Mouse (Mus musculus) spleen, postnatal 14 days (tissue): Measurements from ENCODE around the gene Thap3.

Experiments
- DNase-seq, 2 experiments: peaks; one replicate each; pipeline ENCODE4 v3.0.0; 2021 to 2022; ENCODE audit warnings: low spot score in 2 of 2

Gene Thap3

DNA sequence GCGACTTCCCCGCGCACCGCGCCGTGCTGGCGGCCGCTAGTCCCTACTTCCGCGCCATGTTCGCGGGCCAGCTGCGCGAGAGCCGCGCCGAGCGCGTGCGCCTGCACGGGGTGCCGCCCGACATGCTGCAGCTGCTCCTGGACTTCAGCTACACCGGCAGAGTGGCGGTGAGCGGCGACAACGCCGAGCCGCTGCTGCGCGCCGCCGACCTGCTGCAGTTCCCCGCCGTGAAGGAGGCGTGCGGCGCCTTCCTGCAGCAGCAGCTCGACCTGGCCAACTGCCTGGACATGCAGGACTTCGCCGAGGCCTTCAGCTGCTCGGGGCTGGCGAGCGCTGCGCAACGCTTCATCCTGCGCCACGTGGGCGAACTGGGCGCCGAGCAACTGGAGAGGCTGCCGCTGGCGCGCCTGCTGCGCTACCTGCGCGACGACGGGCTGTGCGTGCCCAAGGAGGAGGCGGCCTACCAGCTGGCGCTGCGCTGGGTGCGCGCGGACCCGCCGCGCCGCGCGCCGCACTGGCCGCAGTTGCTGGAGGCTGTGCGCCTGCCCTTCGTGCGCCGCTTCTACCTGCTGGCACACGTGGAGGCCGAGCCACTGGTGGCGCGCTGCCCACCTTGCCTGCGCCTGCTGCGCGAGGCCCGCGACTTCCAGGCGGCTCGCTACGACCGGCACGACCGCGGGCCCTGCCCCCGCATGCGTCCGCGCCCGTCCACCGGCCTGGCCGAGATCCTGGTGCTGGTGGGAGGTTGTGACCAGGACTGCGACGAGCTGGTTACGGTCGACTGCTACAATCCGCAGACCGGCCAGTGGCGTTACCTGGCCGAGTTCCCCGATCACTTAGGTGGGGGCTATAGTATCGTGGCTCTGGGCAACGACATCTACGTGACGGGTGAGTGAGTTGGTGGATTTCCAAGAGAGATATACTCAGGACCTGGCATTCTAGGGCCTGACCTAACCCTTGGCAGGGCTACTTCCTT, 20.6 kb upstream of the Thap3 start:
- DNase-seq, result peak in 1 of 2 experiments; percentile 40

GRCm38 (mm10) chr4:152008622-152009075, 19.9 kb upstream of the Thap3 start, which contains the start of gene Klhl21:
Gene Klhl21, plus strand, starts transcription at chr4:152008803.
- DNase-seq, result peak; percentile 80 to 87

- DNase-seq, result no peak
Observed at GRCm38 (mm10) chr4:152008148-152008500, 19.3 kb upstream of the Thap3 start.

DNA sequence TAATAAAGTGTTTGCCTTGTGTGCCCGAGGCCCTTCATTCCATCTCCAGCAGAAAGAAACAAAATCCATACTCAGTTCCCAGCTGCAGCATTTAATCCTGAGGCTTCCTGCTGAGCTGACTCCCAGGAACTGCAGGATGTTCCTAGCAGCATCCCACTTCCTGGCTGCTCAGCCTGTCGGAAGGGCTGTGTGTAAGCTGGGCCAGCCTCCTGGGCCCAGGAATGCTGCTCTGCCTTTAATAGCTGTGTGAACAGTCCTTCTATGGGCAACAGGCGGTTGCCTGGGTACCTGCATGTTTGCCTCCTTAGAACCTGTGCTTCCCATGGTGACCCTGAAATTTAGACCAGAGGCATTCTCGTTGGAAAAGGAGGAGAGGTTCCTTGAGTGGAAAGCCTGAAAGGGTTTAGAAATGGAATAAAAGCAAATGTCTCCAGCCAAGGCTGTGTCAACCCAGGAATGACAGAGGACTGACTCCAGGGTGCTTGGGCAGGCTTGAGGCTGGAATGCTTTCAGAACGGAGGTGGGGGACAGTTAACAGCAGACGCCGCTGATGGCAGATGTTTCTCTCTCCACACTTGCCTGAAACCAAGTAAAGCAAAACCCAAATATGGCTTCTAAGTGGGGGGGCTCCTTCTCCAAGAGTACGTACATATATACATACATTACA, 18.8 kb upstream of the Thap3 start:
- no peak for DNase-seq

DNA sequence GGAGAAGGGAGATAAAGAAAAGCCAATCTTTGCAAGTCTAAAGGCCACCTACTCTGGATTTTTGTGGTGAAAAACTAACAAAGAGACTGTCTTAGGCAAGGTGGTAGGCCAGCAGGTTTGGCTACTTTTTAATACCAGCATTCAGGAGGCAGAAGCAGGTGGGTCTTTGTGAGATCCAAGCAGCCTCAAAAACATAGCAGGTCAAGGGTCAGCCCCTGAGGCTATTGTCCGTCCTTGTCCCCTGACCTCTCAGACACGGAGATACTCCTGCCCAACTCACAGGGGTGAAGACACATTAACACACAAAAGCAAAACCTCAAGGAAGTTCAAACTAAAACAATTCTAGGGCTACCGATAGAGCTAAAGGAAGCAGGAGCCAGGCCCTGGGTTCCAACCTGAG, 18.0 kb upstream of the Thap3 start:
- DNase-seq, result no peak

GRCm38 (mm10) chr4:152006137-152006536, 17.3 kb upstream of the Thap3 start:
- DNase-seq, result no peak

GRCm38 (mm10) chr4:152002063-152002462, 13.3 kb upstream of the Thap3 start:
- DNase-seq, result no peak

DNA sequence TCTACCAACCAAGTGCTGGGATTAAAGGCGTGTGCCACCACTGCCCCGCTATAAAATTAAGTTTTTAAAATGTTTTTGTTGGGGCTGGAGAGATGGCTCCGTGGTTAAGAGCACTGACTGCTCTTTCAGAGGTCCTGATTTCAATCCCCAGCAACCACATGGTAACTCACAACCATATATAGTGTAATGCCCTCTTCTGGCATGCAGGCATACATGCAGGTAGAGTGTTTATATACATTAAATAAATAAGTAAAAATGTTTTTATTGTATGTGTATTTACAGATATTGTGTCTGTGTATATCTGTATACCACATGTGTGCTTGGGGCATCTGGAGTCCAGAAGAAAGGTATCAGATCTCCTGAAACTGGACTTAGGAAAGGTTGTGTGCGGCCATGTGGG, 12.5 kb upstream of the Thap3 start:
- DNase-seq, result no peak

DNA sequence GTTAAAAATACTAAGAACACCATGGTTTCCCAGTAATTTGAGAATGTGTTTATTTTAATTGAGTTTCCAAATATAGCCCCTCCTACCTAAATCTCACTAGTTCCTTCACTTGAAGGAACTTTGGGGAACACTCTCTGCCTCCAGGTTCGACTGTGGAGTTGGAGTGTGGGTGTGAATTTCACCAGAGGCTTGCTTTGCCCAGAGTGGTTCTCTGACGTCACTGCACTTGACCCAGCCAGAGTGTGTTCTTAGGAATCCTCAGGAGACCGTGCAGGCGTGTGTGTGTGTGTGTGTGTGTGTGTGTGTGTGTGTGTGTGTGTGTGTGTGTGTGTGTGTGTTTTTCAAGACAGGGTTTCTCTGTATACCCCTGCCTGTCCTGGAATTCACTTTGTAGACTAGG, 12.1 kb upstream of the Thap3 start:
- DNase-seq, result no peak

- no peak for DNase-seq
Observed at GRCm38 (mm10) chr4:151999481-151999880, 10.7 kb upstream of the Thap3 start.

DNA sequence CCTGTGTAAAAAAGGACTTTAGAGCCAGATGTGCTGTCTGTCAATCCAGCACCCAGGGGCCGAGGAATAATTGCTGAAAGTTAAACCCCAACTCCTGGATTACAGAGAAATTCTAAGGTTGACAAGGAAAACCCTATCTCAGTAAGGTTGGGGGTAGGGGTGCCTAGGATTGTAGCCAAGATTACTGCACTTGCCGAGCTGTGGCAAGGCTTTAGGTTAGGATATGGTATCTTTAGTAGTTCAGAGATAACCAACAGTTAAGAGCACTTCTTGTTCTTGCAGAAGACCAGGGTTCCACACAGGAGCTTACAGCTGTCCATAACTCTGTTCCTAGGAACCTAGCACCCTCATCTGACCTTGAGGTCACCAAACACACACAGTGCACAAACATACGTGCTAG, 8.9 kb upstream of the Thap3 start:
- DNase-seq, result no peak

DNA sequence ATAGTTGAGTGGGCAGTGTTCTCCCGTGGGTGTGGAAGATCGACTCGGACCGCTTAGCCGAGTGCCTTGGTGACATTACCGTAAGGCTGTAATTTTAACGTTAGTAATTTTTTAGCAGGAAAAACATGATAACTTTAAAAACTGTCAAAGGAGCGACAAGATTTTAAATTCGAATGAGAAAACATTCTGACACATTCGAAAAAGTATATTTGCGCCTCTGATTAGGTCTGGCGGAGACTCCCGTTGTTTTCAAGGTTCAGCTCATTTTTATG, 8.1 kb upstream of the Thap3 start:
- no peak for DNase-seq

- peak; percentile 97 to 99 for DNase-seq
Observed at GRCm38 (mm10) chr4:151996173-151996950, 7.6 kb upstream of the Thap3 start, which contains the start of gene Phf13. Gene Phf13, minus strand, starts transcription at chr4:151996258.

- peak in 1 of 2 experiments; percentile 41 for DNase-seq
Observed at GRCm38 (mm10) chr4:151995371-151996172, 6.8 kb upstream of the Thap3 start.

- DNase-seq, result no peak
Observed at GRCm38 (mm10) chr4:151994228-151995171, 5.7 kb upstream of the Thap3 start.

GRCm38 (mm10) chr4:151993035-151993434, 4.2 kb upstream of the Thap3 start:
- DNase-seq, result no peak

DNA sequence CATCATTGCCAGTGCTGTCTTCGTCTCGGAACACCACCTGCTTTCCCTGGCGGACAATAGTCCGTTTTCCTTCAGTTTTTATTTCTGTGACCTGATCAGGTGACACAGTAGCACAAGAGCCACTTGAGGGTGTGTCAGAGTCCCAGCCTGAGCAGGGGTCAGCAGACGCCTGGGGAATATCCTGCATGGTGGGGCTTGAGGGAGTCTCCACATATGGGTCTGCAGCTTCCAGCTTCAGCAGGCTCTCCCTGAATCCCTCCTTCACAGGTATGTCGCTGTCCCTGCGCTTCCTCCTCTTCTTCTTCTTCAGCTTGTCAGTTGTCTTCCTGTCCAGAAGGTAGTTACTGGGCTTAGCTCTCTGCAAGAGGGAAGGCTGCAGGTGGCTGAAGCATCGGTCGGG, 3.3 kb upstream of the Thap3 start:
- DNase-seq, result no peak

GRCm38 (mm10) chr4:151989110-151989488, 302 bp upstream of the Thap3 start:
- no peak for DNase-seq

DNA sequence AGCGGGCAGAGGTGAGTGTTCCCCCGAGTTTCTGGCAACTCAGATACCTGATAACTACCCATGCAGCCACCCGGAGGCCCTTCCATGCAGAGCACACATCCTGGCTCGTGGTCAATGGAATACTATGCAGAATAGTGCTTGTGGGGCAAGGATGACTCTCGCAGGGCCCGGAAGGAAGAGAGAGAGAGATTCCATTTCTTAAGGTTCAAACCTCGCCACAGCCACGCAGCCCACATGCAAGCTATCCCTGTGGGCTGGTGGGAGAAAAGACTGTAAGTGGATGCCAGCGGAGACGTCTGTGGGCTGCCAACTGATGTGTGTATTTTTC, 819 bp downstream of the Thap3 start:
- DNase-seq, result no peak

DNA sequence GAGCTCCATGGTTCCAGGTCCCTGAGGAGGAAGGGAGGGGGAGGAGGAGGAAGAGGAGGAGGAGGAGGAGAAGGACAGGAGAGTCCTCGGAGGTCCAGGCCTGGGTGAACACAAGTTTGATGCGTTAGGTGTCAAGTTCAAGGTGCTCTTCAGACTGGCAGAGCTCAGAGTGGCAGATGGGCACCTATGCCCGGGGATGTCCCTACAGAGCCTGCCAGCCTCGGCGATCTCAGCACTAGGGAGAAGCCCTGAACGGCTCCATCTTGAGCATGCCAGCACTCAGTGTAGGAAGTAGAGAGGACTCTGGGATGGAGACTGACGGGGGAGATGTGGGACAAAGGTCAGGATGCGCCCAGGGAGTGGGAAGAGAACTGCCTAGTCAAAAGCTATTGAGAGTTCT, 2.1 kb downstream of the Thap3 start:
- no peak for DNase-seq

GRCm38 (mm10) chr4:151985886-151986285, 2.9 kb downstream of the Thap3 start:
- no peak for DNase-seq
